In the genomic region with DNA sequence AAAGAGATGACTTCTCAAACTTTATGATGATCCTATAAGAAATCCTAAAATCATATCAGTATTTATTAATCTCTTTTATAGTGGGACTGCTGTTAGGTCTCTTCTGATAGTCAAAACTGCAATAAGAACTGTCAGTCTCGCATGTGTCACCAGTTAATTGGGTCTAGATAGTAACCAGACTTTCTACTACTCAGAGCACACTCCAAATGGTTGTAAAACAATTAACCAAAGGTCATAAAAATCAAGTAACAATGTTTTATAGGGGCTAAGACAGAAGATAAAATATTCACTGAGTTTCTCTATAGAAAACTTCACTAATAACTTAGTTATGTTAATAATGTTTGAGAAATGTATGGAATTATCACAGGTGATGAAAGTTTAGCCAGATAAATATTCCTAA, we compare ENCODE assay signal across 33 mouse cellular contexts.
"Had no signal": no experiment of that assay in that cellular context is flagged by ENCODE, and none has a peak within 500 bp of the region (broad histone marks: within the 10 kb centered on the region; RNA-seq: fewer than 3 reads in every experiment).

No protein-coding gene starts in this region.

- H3K27ac ChIP-seq: heart, embryonic 10.5 days; heart, embryonic 13.5 days; heart, embryonic 15.5 days; hindbrain, embryonic 10.5 days; hindbrain, embryonic 12.5 days; hindbrain, embryonic 13.5 days; hindbrain, embryonic 14.5 days; hindbrain, embryonic 15.5 days; hindbrain, postnatal 0 days; kidney, embryonic 15.5 days; kidney, postnatal 0 days; layer of hippocampus, adult 2 months; left cerebral cortex, adult 2 months had no signal

- H3K9ac ChIP-seq: heart, embryonic 12.5 days; heart, embryonic 13.5 days; heart, embryonic 15.5 days; hindbrain, embryonic 12.5 days; hindbrain, embryonic 13.5 days; hindbrain, embryonic 14.5 days; hindbrain, embryonic 15.5 days; kidney, embryonic 15.5 days had no signal

- H3K36me3 ChIP-seq: heart, embryonic 10.5 days; heart, embryonic 12.5 days; heart, embryonic 13.5 days; heart, embryonic 15.5 days; hindbrain, embryonic 10.5 days; hindbrain, embryonic 12.5 days; hindbrain, embryonic 13.5 days; hindbrain, embryonic 15.5 days; kidney, embryonic 15.5 days had no signal

- ATAC-seq: hindbrain, embryonic 16.5 days; hindbrain, postnatal 0 days; inflammation-experienced regulatory T-cells, adult 6 months had no signal

- H3K4me1 ChIP-seq: heart, embryonic 10.5 days; heart, embryonic 12.5 days; heart, embryonic 13.5 days; heart, embryonic 15.5 days; hindbrain, embryonic 10.5 days; hindbrain, embryonic 12.5 days; hindbrain, embryonic 13.5 days; hindbrain, embryonic 15.5 days; kidney, embryonic 15.5 days had no signal

- H3K27me3 ChIP-seq: heart, embryonic 12.5 days; heart, embryonic 13.5 days; heart, embryonic 15.5 days; hindbrain, embryonic 12.5 days; hindbrain, embryonic 13.5 days; hindbrain, embryonic 15.5 days; kidney, embryonic 15.5 days had no signal

- H3K9me3 ChIP-seq: heart, embryonic 10.5 days; heart, embryonic 12.5 days; heart, embryonic 13.5 days; heart, embryonic 15.5 days; hindbrain, embryonic 10.5 days; hindbrain, embryonic 12.5 days; hindbrain, embryonic 13.5 days; hindbrain, embryonic 15.5 days; kidney, embryonic 15.5 days had no signal

- H3K4me2 ChIP-seq: heart, embryonic 11.5 days; heart, embryonic 12.5 days; heart, embryonic 13.5 days; heart, embryonic 15.5 days; hindbrain, embryonic 12.5 days; hindbrain, embryonic 13.5 days; hindbrain, embryonic 14.5 days; hindbrain, embryonic 15.5 days; kidney, embryonic 15.5 days had no signal

- DNase-seq: heart, postnatal 10 days; heart, postnatal 14 days; heart, postnatal 36 days; heart, postnatal 4 days; kidney, adult 11 months; kidney, adult 18-20 months; kidney, adult 2 months; kidney, adult 8-10 months; kidney, adult 9 months; kidney, postnatal 10 days; kidney, postnatal 14 days; kidney, postnatal 25 days; kidney, postnatal 36 days; kidney, postnatal 4 days; layer of hippocampus, adult 9-11 months; layer of hippocampus, postnatal 36 days had no signal

- H3K4me3 ChIP-seq: heart, embryonic 10.5 days; heart, embryonic 12.5 days; heart, embryonic 13.5 days; heart, embryonic 15.5 days; hindbrain, embryonic 10.5 days; hindbrain, embryonic 12.5 days; hindbrain, embryonic 13.5 days; hindbrain, embryonic 15.5 days; kidney, embryonic 15.5 days; layer of hippocampus, adult 2 months; left cerebral cortex, adult 2 months had no signal
